Comparison of ENCODE assay signal across 12 mouse cellular contexts in the genomic region with DNA sequence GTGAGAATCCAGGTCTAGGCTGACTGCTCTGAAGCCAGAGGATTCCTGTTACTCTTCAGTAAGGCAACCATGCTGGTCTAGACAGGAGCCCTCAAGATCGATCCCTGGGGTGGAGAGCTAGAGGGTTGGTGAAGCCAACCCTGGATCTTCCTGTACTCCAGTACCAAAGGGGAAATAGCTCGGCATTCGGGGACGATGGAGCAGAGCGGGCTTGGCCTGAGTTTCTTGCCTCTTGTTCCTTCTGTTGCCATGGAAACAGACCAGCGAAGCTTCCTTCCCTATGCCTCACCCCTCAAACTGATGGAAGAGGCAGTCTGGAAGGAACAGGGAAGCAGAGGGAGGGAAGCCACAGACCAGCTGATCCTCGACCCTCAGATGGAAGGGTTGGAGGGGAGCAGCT. TPM values are rescaled to one million over a fixed set of nuclear protein-coding genes. Genes with fewer than 3 reads are reported as not detected.
DNase-seq lines count a peak whose midpoint lies in the region; ATAC-seq and TF ChIP-seq lines count a peak whose summit lies in the region.
"Had no signal": no experiment of that assay in that cellular context is flagged by ENCODE, and none has a peak within 500 bp of the region (broad histone marks: within the 10 kb centered on the region; RNA-seq: fewer than 3 reads in every experiment).

No protein-coding gene starts in this region.

- DNase-seq in embryo, embryonic 10 days (ENCODE audit: low spot score), result peak; percentile 55
- no peak for DNase-seq in embryo, embryonic 9.5 days (ENCODE audit: extremely low spot score)
- DNase-seq in layer of hippocampus, postnatal 10 days (ENCODE audit: low spot score in 2 of 2), result peak; percentile 25 to 38
- DNase-seq in retina, postnatal 1 day, result peak; percentile 44
- DNase-seq in ovary, postnatal 10 days (ENCODE audit: low spot score), result no peak
- no peak for DNase-seq in stomach, postnatal 0 days (ENCODE audit: low spot score)
- DNase-seq: thymus, adult 18-20 months had no signal

- H3K4me3 ChIP-seq in forebrain, embryonic 12.5 days (replicated peaks), result no peak overlapping the region
- H3K4me3 ChIP-seq in stomach, postnatal 0 days (ENCODE audit: low read depth, low read length), result no peak overlapping the region
- H3K4me3 ChIP-seq: erythroblast, embryonic 14.5 days; limb, embryonic 12.5 days had no signal

- H3K27ac ChIP-seq in forebrain, embryonic 12.5 days, result no peak overlapping the region
- H3K27ac ChIP-seq in stomach, postnatal 0 days (replicated peaks), result no peak overlapping the region
- H3K27ac ChIP-seq: limb, embryonic 12.5 days had no signal

- H3K4me1 ChIP-seq in forebrain, embryonic 12.5 days, result peaks cover 21% of the 10 kb centered on the region
- no peaks in the 10 kb centered on the region for H3K4me1 ChIP-seq in stomach, postnatal 0 days (replicated peaks; ENCODE audit: control insufficient read depth, insufficient read depth)
- H3K4me1 ChIP-seq: limb, embryonic 12.5 days had no signal

- 24% methylated on average over 7 of the region's 7 CpGs for WGBS in forebrain, embryonic 12.5 days
- WGBS in stomach, postnatal 0 days, result 37% methylated on average over 7 of the region's 7 CpGs

- no peak for TF ChIP-seq CTCF in stomach, postnatal 0 days (IDR thresholded peaks at IDR 0.05; ENCODE audit: low read depth)

- peaks cover 8% of the 10 kb centered on the region; the same call in 1 of the 2 replicates for H3K27me3 ChIP-seq in forebrain, embryonic 12.5 days
- H3K27me3 ChIP-seq in stomach, postnatal 0 days (ENCODE audit: control insufficient read depth, insufficient read depth, low read length), result no peaks in the 10 kb centered on the region

- no peaks in the 10 kb centered on the region for H3K36me3 ChIP-seq in forebrain, embryonic 12.5 days (replicated peaks)
- H3K36me3 ChIP-seq in stomach, postnatal 0 days (ENCODE audit: control insufficient read depth, insufficient read depth, low read length), result no peaks in the 10 kb centered on the region
- H3K36me3 ChIP-seq: limb, embryonic 12.5 days had no signal

- no peak overlapping the region for H3K4me2 ChIP-seq in forebrain, embryonic 12.5 days
- no peak overlapping the region for H3K4me2 ChIP-seq in stomach, postnatal 0 days (replicated peaks; ENCODE audit: low read depth)
- H3K4me2 ChIP-seq: limb, embryonic 12.5 days had no signal

- peak; percentile 33; the same call in 1 of the 2 replicates for ATAC-seq in forebrain, embryonic 12.5 days (ENCODE audit: low FRiP score)
- ATAC-seq in stomach, postnatal 0 days (ENCODE audit: low FRiP score, low TSS enrichment), result no peak
- no peak for ATAC-seq in megakaryocyte-erythroid progenitor cell, adult 5-6 weeks (replicated peaks; ENCODE audit: low FRiP score, low TSS enrichment, poor library complexity, severe bottlenecking)

- H3K9me3 ChIP-seq in forebrain, embryonic 12.5 days, result no peaks in the 10 kb centered on the region
- H3K9me3 ChIP-seq in stomach, postnatal 0 days (ENCODE audit: control insufficient read depth, low read length), result no peaks in the 10 kb centered on the region
- H3K9me3 ChIP-seq: limb, embryonic 12.5 days had no signal

- no peak overlapping the region for H3K9ac ChIP-seq in forebrain, embryonic 12.5 days
- H3K9ac ChIP-seq in stomach, postnatal 0 days (ENCODE audit: low read length), result no peak overlapping the region
- H3K9ac ChIP-seq: limb, embryonic 12.5 days had no signal

- TF ChIP-seq EP300 in stomach, postnatal 0 days (optimal IDR thresholded peaks at IDR 0.05), result no peak

RNA-seq across cellular contexts. Expression of a gene that starts 8.3 kb away (rescaled TPM):
- polyA plus RNA-seq in forebrain, embryonic 12.5 days (2016; fragmentation: Nextera tagmentation; extraction: Ambion mirVana), result 0.33 and 0.49 TPM in 2 replicates
- total RNA-seq in layer of hippocampus, postnatal 10 days (2021), result 10 to 100 TPM; 88.6 to 89.3 TPM
- 0.13 and 0.19 TPM in 2 replicates for polyA plus RNA-seq in stomach, postnatal 0 days (2015; fragmentation: Nextera tagmentation; extraction: Ambion mirVana)
- total RNA-seq in megakaryocyte-erythroid progenitor cell, adult 5-6 weeks (2014; fragmentation: Nextera tagmentation), result 0.15 TPM in 1 of 2 replicates, not detected in the other
- total RNA-seq in megakaryocyte-erythroid progenitor cell, adult 5-6 weeks (2017), result not detected in 2 replicates
- total RNA-seq: hematopoietic stem cell, adult 5-6 weeks had no signal
- polyA plus RNA-seq: erythroblast, embryonic 14.5 days; limb, embryonic 12.5 days had no signal

Comparison
In these comparisons a context has a peak if more than half of its experiments do, and no peak if none do; other contexts are left out.
1. DNase-seq: peak in embryo, embryonic 10 days (single experiment), layer of hippocampus, postnatal 10 days (2 of 2) and retina, postnatal 1 day (single experiment); none in embryo, embryonic 9.5 days (single experiment), ovary, postnatal 10 days (single experiment) and stomach, postnatal 0 days (single experiment).
2. RNA of a gene that starts 8.3 kb away (total RNA-seq): 88.6 to 89.3 TPM in layer of hippocampus, postnatal 10 days; 0.15 TPM in megakaryocyte-erythroid progenitor cell, adult 5-6 weeks; every median in the first group is over 10 times any median in the second.